Mouse (Mus musculus): ENCODE measurements at regions not wholly inside any gene's neighbourhood (a gene's known extent, or its start where the extent isn't known, plus 50 kb on each side); places are given as distances from the start of the nearest gene placed in this dataset.

DNA sequence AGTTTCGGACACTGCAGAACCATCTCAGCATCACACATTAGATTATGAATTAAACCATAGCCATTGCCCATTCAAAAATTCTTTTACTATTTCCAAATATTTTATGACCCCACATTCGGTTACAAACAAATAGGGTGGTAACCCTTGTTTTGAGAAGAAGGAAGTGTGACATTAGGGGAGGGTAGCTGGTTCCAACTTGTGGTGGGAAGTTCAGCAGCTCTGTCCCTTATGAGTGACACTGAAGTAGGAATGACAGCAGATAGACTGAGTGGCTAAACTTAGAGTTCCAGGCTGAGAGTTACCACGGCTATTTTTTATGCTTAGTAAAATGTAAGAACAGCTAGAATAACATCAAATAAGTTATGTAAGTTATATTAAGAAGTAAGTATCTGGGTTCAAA is 257.1 kb upstream of the Pkn2 start:
- H3K4me3 ChIP-seq (ENCODE audit: low read depth, low read length): no peak overlapping the region
- 89% methylated on average over 3 of the region's 3 CpGs for WGBS
- no peaks in the 10 kb centered on the region for H3K9me3 ChIP-seq (replicated peaks; ENCODE audit: control insufficient read depth, low read length)
- H3K36me3 ChIP-seq (replicated peaks; ENCODE audit: control insufficient read depth, insufficient read depth, low read depth, low read length): no peaks in the 10 kb centered on the region
- DNase-seq (ENCODE audit: low spot score): no peak
- no peak overlapping the region for H3K27ac ChIP-seq (replicated peaks; ENCODE audit: low read depth, low read length)
- H3K27me3 ChIP-seq (ENCODE audit: control insufficient read depth, insufficient read depth, low read length): no peaks in the 10 kb centered on the region
- no peak overlapping the region for H3K4me2 ChIP-seq (ENCODE audit: low read depth, low read length)
- H3K9ac ChIP-seq (replicated peaks; ENCODE audit: low read length): no peak overlapping the region
- no peaks in the 10 kb centered on the region for H3K4me1 ChIP-seq (ENCODE audit: control insufficient read depth, insufficient read depth, low read length)
- no peak for ATAC-seq (replicated peaks; ENCODE audit: insufficient number of reproducible peaks, low FRiP score, low TSS enrichment, low read depth)

GRCm38 (mm10) chr3:143134528-143134927 is 252.7 kb upstream of the Pkn2 start:
- ATAC-seq (replicated peaks; ENCODE audit: insufficient number of reproducible peaks, low FRiP score, low TSS enrichment, low read depth): no peak

GRCm38 (mm10) chr3:143107733-143108291 is 226.0 kb upstream of the Pkn2 start:
- Histone ChIP-seq H3K9me3 (replicated peaks; ENCODE audit: control insufficient read depth, low read length) (no peaks in the 10 kb centered on the region), H3K4me3 (ENCODE audit: low read depth, low read length) (no peak overlapping the region), H3K9ac (replicated peaks; ENCODE audit: low read length) (no peak overlapping the region), H3K27ac (replicated peaks; ENCODE audit: low read depth, low read length) (no peak overlapping the region), H3K36me3 (replicated peaks; ENCODE audit: control insufficient read depth, insufficient read depth, low read depth, low read length) (no peaks in the 10 kb centered on the region), H3K27me3 (ENCODE audit: control insufficient read depth, insufficient read depth, low read length) (no peaks in the 10 kb centered on the region), H3K4me2 (ENCODE audit: low read depth, low read length) (no peak overlapping the region), H3K4me1 (ENCODE audit: control insufficient read depth, insufficient read depth, low read length) (no peaks in the 10 kb centered on the region)
- DNase-seq (ENCODE audit: low spot score) (no peak), ATAC-seq (replicated peaks; ENCODE audit: insufficient number of reproducible peaks, low FRiP score, low TSS enrichment, low read depth) (no peak)
- 64% methylated on average over 13 of the region's 13 CpGs for WGBS

More at GRCm38 (mm10) chr3:143134528-143134927, 252.7 kb upstream of the Pkn2 start:
- Histone ChIP-seq H3K27ac (replicated peaks; ENCODE audit: low read depth, low read length) (no peak overlapping the region), H3K27me3 (ENCODE audit: control insufficient read depth, insufficient read depth, low read length) (no peaks in the 10 kb centered on the region), H3K36me3 (replicated peaks; ENCODE audit: control insufficient read depth, insufficient read depth, low read depth, low read length) (no peaks in the 10 kb centered on the region), H3K4me3 (ENCODE audit: low read depth, low read length) (no peak overlapping the region), H3K9ac (replicated peaks; ENCODE audit: low read length) (no peak overlapping the region), H3K4me2 (ENCODE audit: low read depth, low read length) (no peak overlapping the region), H3K4me1 (ENCODE audit: control insufficient read depth, insufficient read depth, low read length) (no peaks in the 10 kb centered on the region), H3K9me3 (replicated peaks; ENCODE audit: control insufficient read depth, low read length) (no peaks in the 10 kb centered on the region)
- WGBS: 84% methylated on average over 2 of the region's 2 CpGs
- no peak for DNase-seq (ENCODE audit: low spot score)

DNA sequence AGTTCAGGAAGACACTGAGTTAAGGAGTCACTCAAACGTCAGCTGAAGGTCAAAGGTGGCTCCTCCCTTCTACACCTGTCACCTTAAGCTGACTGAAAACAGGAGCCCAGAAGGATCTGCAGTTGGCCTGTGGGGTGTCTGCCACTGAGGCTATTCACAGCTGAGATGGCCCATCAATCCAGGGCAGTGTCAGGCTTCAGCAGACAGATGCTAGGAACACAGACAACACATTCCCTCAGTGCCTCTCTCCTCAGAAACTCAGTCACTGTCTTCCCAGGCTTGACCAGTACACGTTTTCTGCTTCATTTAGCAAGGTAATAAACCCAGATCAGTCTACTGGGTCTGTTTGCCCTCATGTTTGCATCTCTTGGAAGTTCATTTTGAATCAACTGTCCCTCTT is 222.9 kb upstream of the Pkn2 start:
- Histone ChIP-seq H3K4me1 (ENCODE audit: control insufficient read depth, insufficient read depth, low read length) (no peaks in the 10 kb centered on the region; the same call in 1 of the 2 replicates), H3K4me3 (ENCODE audit: low read depth, low read length) (no peak overlapping the region), H3K9ac (replicated peaks; ENCODE audit: low read length) (no peak overlapping the region), H3K4me2 (ENCODE audit: low read depth, low read length) (no peak overlapping the region), H3K27me3 (ENCODE audit: control insufficient read depth, insufficient read depth, low read length) (peaks cover 2% of the 10 kb centered on the region; the same call in 1 of the 2 replicates), H3K9me3 (replicated peaks; ENCODE audit: control insufficient read depth, low read length) (no peaks in the 10 kb centered on the region), H3K36me3 (replicated peaks; ENCODE audit: control insufficient read depth, insufficient read depth, low read depth, low read length) (no peaks in the 10 kb centered on the region), H3K27ac (replicated peaks; ENCODE audit: low read depth, low read length) (no peak overlapping the region)
- no peak for ATAC-seq (replicated peaks; ENCODE audit: insufficient number of reproducible peaks, low FRiP score, low TSS enrichment, low read depth)
- DNase-seq (ENCODE audit: low spot score): no peak
- WGBS: 42% methylated on average over 2 of the region's 2 CpGs

DNA sequence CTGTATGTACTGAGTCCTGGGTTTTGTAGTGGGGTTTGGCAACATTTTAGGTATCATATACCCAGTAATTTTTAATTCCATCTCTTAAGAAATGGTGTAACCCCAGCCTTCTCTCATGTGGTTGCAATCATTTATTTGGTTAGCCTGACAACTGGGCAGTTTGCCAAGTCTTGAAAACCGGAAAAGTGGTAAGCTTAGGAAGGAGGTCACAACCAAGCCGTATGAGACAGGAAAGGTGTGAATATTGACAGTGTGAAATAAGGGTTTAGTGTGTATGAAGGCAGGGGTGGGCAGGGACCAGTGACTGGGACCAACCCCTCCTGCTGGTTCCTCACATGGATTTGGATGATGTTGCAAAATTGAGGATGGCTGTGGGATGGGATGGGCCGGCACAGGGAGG is 221.5 kb upstream of the Pkn2 start:
- Histone ChIP-seq H3K4me1 (ENCODE audit: control insufficient read depth, insufficient read depth, low read length) (no peaks in the 10 kb centered on the region; the same call in 1 of the 2 replicates), H3K4me2 (ENCODE audit: low read depth, low read length) (no peak overlapping the region), H3K4me3 (ENCODE audit: low read depth, low read length) (no peak overlapping the region), H3K27me3 (ENCODE audit: control insufficient read depth, insufficient read depth, low read length) (peaks cover 2% of the 10 kb centered on the region; the same call in 1 of the 2 replicates), H3K9me3 (replicated peaks; ENCODE audit: control insufficient read depth, low read length) (no peaks in the 10 kb centered on the region), H3K36me3 (replicated peaks; ENCODE audit: control insufficient read depth, insufficient read depth, low read depth, low read length) (no peaks in the 10 kb centered on the region), H3K27ac (replicated peaks; ENCODE audit: low read depth, low read length) (no peak overlapping the region), H3K9ac (replicated peaks; ENCODE audit: low read length) (no peak overlapping the region)
- peak; percentile 81 for DNase-seq (ENCODE audit: low spot score)
- no peak for ATAC-seq (replicated peaks; ENCODE audit: insufficient number of reproducible peaks, low FRiP score, low TSS enrichment, low read depth)
- WGBS: 38% methylated on average over 3 of the region's 3 CpGs

DNA sequence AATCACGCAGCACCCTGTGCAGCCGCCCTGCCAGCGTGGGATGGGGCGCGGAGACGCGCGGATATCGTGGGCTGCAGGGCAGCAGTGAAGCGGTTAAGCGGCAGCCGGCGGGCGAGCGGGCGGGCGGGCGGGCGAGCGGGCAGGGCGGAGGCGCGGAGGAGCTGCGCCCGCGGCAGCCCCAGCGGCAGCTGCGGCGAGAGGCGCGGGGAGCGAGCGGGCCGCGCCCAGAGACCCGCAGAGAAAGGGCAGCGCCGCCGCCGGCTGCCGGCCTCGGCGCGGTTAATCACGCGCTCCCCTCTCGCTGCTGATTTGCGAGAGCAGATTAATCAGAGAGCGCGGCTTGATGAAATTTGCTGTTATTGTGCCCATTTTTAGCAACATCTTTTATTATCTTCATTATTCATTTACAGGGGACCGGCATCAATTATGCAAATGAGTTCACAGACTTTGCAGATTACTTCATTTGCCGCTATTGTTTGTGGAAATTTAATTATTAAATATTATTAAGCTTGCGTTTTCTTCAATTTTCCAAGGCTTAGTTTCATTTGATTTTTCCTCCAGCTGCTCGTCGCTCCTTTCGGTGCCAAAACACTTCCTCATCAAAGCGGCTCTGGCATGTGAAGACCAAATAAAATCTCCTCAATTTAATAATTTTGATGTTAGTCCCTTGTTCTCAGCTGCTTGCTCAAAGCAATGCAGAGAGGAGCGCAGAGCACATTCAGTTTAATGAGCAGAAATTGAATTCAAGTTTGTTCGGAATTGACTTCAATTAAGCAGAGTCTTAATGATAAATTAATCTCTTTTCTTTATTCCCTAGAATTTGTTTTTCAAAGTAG is 219.2 kb upstream of the Pkn2 start:
- peak overlapping the region; percentile 60 for H3K9ac ChIP-seq (replicated peaks; ENCODE audit: low read length)
- H3K27ac ChIP-seq (replicated peaks; ENCODE audit: low read depth, low read length): no peak overlapping the region
- H3K27me3 ChIP-seq (ENCODE audit: control insufficient read depth, insufficient read depth, low read length): peaks cover 2% of the 10 kb centered on the region; the same call in 1 of the 2 replicates

GRCm38 (mm10) chr3:143100203-143100602 is 218.4 kb upstream of the Pkn2 start:
- WGBS: 60% methylated on average over 7 of the region's 7 CpGs
- Histone ChIP-seq H3K27me3 (ENCODE audit: control insufficient read depth, insufficient read depth, low read length) (peaks cover 2% of the 10 kb centered on the region; the same call in 1 of the 2 replicates), H3K4me1 (ENCODE audit: control insufficient read depth, insufficient read depth, low read length) (no peaks in the 10 kb centered on the region; the same call in 1 of the 2 replicates), H3K9me3 (replicated peaks; ENCODE audit: control insufficient read depth, low read length) (no peaks in the 10 kb centered on the region), H3K36me3 (replicated peaks; ENCODE audit: control insufficient read depth, insufficient read depth, low read depth, low read length) (no peaks in the 10 kb centered on the region), H3K27ac (replicated peaks; ENCODE audit: low read depth, low read length) (no peak overlapping the region), H3K4me2 (ENCODE audit: low read depth, low read length) (peak overlapping the region; percentile 85), H3K4me3 (ENCODE audit: low read depth, low read length) (no peak overlapping the region), H3K9ac (replicated peaks; ENCODE audit: low read length) (no peak overlapping the region)
- no peak for ATAC-seq (replicated peaks; ENCODE audit: insufficient number of reproducible peaks, low FRiP score, low TSS enrichment, low read depth)
- no peak for DNase-seq (ENCODE audit: low spot score)

More for the DNA sequence above, 219.2 kb upstream of the Pkn2 start:
- DNase-seq (ENCODE audit: low spot score): peak; percentile 58
- Histone ChIP-seq H3K4me2 (ENCODE audit: low read depth, low read length) (peak overlapping the region; percentile 85), H3K4me1 (ENCODE audit: control insufficient read depth, insufficient read depth, low read length) (no peaks in the 10 kb centered on the region; the same call in 1 of the 2 replicates), H3K4me3 (ENCODE audit: low read depth, low read length) (peak overlapping the region; percentile 43), H3K36me3 (replicated peaks; ENCODE audit: control insufficient read depth, insufficient read depth, low read depth, low read length) (no peaks in the 10 kb centered on the region), H3K9me3 (replicated peaks; ENCODE audit: control insufficient read depth, low read length) (no peaks in the 10 kb centered on the region)
- WGBS: 5% methylated on average over 40 of the region's 59 CpGs
- peak; percentile 54; the same call in 1 of the 2 replicates for ATAC-seq (replicated peaks; ENCODE audit: insufficient number of reproducible peaks, low FRiP score, low TSS enrichment, low read depth)

DNA sequence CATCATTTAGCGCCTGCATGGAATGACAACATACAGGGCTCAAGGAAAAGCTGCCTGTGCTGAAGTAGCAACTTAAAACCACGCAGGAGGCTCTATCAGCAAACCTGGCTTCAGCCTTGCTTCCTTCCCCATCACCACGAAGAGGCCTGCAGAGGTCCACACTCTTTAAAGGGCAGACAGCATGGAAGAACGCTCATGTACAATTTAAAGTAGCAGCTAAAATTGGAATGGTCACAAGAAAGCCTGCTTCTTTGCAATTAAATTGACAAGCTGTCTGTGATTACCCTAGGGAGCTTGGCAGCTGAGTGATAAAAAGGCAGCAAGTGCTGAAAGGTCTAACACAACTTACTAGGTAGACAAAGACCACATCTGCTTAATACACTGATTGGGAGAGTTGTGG is 210.4 kb upstream of the Pkn2 start:
- Histone ChIP-seq H3K9me3 (replicated peaks; ENCODE audit: control insufficient read depth, low read length) (no peaks in the 10 kb centered on the region), H3K9ac (replicated peaks; ENCODE audit: low read length) (no peak overlapping the region), H3K4me3 (ENCODE audit: low read depth, low read length) (no peak overlapping the region), H3K27me3 (ENCODE audit: control insufficient read depth, insufficient read depth, low read length) (no peaks in the 10 kb centered on the region), H3K27ac (replicated peaks; ENCODE audit: low read depth, low read length) (no peak overlapping the region), H3K36me3 (replicated peaks; ENCODE audit: control insufficient read depth, insufficient read depth, low read depth, low read length) (no peaks in the 10 kb centered on the region), H3K4me1 (ENCODE audit: control insufficient read depth, insufficient read depth, low read length) (no peaks in the 10 kb centered on the region), H3K4me2 (ENCODE audit: low read depth, low read length) (no peak overlapping the region)
- 26% methylated on average over 4 of the region's 4 CpGs for WGBS
- ATAC-seq (replicated peaks; ENCODE audit: insufficient number of reproducible peaks, low FRiP score, low TSS enrichment, low read depth): no peak
- DNase-seq (ENCODE audit: low spot score): no peak

Measured in embryonic facial prominence, embryonic 11.5 days (tissue).